Mouse (Mus musculus) telencephalon, adult 2 months (tissue): ENCODE results near the gene Lrmda.
"Not testable (repeated sequence)": the region's sequence is repeated elsewhere in the genome, so short reads cannot be mapped to it uniquely, and the experiment has no call there.

ENCODE experiments used
- DNase-seq: peaks from one replicate; pipeline ENCODE4 v3.0.0-alpha.2; 2011; ENCODE audit warnings: low read depth, low spot score

Gene Lrmda

DNA sequence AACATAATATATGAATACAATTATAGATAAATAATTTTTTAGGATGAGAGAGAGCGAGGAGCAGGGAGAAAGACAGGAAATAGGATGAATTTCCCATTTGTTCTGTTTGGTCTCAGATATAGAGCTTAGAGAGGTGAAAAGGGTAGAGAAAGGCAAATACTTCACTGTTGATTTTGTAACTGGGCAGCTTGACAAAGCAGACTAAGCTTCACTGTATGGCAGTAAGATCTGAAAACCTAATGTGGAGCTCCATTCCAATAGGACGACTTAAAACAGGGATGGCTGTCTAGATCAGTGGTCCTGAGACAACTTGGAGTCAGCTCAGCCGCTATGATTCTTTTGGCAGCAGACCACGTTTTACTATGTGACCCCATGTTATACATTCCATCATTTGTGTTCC is 566.8 kb downstream of the Lrmda start:
- no peak for DNase-seq

DNA sequence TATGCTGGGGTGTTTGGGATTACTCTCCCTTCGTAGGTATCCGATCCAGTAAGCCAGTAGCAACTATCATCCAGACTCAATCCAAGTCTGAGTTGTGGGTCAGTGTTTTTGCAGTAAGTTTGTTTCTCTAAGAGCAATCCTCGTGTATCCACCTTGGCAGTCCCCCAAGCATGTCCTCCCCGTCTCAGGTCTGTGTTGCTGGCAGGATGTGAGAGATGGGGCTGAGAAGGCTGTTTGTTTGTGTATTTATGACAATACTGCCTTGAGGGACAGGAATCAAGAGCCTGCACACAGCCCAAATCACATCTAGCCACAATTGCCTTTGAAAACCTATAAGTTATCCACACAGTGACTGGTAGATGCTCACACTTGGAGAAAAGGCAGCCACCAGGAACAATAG is 567.3 kb downstream of the Lrmda start:
- DNase-seq: no peak

DNA sequence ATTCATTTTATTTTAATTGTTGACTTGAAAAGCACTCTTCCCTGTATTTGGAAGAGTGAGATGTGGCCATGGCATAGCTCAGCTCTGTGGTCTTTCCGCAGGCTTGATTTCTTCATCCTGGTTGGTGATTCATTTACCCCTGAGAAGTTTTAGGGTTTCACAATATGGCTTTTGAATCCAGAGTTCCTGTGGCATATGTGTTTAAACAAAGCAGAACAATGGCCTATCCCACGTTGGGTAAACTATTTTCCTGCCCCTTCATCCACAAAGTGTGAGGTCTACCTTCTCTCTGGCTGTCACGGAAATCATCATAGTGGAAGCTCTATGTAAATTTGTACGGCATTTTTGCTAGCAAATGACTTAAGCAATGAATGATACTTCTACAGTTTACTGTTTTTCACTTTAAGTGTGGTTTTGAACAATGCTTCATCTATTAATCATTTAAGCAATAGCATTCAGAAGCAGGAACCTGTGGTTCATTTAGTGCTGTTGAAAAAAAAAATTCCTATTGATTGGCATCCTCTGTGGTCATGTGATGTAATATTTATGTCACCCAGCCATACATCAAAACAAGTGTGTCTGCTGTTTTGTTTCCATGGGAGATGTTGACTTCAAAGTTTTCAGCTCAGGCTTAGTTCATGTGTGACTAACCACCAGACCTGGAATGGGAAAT is 567.9 kb downstream of the Lrmda start:
- DNase-seq: no peak

DNA sequence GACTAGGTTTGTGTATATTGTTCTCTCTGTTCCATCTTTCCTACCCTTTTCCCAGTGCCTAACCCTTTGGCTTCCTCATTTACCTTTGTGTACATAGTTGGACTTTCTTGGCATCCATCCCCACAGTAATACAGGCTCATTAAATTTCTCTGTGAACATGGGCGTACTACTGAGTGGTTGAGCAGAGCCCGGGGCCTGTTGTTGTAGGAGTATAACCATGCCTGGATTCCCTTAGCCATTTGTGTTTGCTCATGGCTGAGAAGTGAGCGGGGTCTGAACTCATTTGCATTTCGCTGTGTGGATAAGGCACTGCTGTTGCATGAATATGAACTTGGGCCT is 568.4 kb downstream of the Lrmda start:
- no peak for DNase-seq

DNA sequence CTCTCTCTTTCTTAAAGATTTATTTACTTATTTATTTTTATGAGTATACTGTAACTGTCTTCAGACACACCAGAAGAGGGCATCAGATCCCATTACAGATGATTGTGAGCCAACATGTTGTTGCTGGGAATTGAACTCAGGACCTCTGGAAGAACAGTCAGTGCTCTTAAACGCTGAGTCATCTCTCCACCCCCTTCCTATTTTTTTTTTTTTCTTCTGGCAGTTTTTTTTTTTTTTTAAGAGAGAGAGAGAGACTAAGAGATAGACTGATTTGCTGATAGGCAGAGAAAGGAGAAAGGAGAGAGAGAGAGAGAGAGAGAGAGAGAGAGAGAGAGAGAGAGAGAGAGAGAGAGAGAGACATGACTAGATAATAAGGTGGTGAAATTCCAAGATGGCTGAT is 568.9 kb downstream of the Lrmda start:
- DNase-seq: not testable (repeated sequence)

DNA sequence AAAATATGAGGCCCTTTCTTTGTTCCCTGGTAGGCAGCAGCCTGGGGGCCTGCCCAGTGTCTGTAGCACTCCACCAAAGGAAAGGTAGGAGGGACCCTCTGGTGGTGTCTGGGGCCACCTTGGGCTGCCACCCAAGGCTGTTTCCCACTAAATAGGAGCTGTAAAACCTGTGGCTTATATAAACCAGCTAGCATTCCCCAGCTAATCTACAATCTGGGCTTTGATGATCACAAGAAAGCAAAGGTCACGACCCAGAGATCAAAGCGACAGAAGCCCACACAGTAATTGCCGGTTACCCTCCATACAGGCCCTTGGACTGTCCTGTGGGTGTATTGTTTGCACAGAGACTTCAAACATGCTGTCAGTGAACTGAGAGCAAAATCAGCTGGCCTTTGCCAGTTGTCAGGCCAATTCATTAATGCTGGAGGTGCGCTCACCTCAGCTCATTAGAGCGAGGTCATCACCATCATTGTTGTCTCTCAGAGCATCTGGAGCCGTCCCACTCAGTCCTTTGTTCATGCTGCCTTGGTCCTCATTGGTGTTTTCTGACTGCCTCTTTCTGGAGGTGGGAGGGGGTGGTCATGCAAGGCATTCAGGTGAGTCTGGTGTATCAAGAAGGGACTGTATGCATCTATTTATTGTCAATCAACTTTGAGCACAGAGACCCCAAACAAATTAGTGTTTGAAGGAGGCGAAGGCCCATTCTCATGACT is 570.1 kb downstream of the Lrmda start:
- DNase-seq: no peak

DNA sequence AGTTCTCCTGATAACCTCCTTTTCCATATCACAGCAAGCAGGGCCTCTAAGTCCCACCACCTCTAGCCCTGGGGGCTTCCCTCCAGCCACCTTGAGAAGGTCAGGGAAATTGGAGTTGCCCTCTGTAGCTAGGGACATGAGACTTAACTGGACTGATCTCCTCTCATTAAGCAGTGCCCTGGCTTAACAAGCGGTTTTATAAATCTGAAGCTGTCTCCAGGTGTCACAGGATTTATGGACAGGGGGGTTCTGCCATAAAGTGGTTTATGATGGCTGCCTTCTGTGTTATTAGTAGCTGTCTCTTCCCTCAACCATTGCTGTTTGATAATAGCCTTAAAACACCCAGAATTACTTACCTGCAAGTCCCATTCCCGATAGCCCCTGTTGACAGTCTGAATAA is 571.7 kb downstream of the Lrmda start:
- DNase-seq: no peak

DNA sequence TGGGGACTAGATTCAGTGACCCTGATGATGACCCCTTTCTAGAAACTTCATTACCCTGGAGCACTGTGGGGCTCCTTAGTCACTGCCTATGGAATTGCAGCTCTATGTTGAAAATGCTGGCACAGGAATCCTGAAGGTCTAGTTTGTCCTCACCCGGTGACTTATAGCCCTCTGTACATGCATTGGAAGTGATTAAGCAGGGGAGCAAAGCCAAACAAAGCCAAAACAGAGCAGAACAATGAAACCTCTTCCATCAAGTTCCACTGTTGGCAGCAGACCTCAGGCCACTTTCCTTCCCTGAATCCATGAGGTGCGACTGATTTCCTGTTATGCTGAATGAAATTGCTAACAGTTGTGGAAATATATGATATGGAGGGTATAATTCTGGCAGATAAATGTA is 578.0 kb downstream of the Lrmda start:
- DNase-seq: no peak

DNA sequence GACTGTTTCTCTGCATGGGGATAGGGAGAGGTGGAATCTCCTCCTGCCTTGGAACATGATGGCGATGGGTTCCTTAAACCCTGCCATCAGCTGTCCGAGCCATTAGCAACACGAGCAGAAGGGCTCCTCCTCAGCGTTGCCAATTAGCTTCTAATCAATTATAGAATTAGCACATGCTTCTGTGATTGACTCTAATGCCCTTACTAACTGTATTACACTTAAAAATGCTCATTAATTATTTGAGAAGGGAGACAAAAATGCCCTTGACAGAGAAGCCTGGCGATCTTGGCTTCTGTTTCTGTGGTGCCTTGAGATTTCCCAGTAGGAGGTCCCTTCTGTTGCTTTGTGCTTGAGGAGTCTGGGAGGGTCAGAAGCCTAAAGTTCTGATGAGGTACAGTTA is 579.1 kb downstream of the Lrmda start:
- no peak for DNase-seq

DNA sequence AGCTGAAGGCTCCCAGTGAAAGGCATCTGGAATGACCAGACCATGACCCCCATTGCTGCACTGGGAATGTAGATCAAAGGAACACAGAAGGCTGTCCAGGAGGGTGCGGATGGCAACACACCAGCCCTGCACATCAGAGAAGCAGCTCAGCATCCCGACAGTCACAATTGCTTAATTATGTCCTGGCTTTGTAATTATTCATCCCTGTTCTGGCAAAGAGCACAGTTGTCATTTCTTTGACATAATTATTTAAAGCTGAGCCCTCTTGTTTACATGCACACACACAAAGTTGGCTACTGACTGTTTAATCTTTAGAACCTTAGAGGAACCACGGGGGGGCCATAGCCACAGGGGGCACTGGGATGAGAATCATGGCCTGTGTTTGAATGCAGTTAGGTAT is 580.7 kb downstream of the Lrmda start:
- DNase-seq: no peak

DNA sequence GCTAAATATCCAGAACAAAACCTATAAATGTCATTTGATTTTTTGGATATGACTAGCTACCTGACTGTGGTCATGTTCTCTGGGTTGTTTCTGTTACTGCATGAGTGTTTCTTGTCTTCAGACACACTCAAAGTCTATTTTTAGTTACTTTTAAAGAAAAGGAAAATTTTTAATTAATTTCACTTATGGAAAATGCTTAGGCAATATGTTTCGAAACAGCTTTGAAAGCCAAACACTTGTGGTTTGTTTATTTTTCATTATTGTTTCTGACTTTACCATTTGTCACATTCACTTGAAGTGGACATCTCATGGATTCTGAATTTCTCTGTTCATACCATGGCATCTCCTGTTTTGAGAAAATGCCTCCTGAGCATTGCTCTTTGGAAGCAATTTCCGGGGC is 582.8 kb downstream of the Lrmda start:
- DNase-seq: no peak

DNA sequence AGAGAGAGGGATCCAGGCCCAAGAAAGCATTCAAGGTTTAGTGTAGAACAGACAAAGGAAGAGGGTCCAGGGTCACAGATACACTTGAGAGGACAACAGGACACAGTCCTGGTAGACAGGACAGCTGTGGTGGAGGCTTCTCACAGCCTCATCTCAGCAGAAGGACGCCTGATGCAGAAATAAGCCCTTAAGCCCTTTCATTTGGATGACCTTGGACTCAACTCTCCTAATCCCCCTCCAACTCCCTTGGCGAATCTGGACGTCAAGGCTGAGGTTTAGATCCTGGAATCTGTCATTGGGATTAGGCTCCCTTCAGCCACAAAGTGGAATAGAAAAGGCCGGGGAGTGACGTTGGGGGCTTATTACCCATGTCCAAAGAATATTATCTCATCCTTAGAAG is 589.1 kb downstream of the Lrmda start:
- DNase-seq: no peak

DNA sequence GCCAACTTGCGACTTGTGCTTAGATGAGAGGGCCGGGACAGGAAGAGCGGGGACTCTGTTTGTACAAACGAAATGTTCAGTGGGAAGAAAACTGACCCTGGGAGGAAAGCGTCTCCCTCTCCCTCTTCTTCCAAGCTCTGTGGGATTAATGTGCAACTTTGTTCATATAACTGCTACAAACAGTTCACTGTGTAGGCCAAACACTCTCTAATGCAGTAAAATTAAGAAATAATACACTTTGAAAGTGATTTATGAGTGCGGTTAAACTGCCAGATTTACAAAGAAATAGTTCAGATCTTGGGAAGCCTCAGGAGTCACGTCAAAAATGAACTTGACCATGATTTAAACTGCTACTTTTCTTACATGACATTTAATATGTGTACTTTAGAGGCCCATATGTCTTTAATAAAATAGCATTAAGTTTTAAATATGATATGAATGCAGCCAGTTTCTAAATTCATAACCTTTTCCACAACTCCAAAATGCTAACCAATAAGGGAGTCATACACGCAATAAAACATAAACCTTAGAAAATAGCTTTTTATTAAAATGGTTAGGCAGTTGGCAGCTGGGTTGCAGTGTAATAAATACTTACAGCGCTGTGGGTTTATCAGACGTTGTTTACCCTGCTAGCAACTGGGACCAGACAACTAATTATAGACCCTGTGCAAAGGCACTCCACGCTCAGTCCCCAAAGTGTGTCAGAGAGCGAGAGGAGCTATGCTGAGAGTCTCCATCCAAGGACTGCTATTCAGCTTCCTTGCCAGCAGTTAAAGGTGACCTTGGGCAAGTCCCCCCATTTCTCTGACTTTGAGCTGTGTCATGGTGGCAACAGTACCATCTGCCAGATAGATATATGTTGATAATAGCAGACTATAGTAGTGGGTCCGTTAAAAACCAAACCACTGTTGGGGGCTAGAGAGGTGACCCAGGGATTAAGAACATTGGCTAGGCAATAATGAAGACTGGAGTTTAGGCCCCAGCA is 590.0 kb downstream of the Lrmda start:
- no peak for DNase-seq

DNA sequence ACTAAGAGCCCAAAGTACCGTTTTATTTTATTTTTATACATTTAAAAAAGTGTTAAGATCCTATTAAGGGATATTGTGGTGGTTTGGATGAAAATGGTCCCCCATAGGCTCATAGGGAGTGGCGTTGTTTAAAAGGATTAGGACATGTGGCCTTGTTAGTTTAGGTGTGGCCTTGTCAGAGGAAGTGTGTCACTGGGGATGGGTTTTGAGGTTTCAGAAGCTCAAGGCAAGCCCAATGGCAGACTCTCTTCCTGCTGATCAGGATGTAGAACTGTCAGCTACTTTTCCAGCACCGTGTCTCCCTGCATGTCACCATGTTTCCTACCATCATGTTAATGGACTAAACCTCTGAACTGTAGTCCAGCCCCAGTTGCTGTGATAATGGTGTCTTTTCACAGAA is 591.5 kb downstream of the Lrmda start:
- DNase-seq: no peak

DNA sequence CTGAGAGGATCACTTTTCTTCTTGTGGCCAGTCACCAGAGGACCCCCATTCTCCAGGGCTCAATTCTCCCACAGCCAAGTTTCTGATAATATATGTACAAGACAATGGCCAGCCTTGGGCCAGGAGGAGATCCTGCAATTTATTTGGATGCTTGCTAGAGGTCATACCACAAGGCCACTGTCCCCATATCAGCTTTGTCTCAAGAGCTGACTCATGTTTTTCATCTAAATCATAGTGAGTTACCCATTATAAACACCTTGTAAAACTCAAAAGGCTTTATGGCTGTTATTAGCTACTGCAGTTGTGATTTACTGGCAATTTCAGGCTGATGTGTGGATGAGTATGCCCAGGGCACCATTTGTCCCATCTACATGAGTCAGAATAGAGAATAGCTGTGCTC is 600.7 kb downstream of the Lrmda start:
- no peak for DNase-seq

DNA sequence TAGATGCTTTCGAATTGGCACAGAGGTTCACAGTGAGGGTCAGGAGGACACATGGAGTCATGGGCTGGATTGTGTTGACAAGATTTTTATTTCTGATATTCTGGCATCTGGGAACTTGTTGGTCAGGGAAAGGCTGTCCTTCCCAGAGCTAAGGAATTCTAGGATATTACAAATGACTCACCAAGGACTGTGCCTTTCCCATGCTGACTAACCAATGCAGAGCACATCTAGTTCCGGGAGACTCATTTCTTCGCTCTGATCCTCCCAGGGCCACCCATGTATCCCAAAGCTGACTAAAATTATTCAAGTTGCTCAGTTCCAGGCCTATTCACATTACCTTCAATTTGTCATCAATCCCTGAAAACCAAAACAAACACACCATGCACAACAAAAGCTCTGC is 602.4 kb downstream of the Lrmda start:
- DNase-seq: no peak

DNA sequence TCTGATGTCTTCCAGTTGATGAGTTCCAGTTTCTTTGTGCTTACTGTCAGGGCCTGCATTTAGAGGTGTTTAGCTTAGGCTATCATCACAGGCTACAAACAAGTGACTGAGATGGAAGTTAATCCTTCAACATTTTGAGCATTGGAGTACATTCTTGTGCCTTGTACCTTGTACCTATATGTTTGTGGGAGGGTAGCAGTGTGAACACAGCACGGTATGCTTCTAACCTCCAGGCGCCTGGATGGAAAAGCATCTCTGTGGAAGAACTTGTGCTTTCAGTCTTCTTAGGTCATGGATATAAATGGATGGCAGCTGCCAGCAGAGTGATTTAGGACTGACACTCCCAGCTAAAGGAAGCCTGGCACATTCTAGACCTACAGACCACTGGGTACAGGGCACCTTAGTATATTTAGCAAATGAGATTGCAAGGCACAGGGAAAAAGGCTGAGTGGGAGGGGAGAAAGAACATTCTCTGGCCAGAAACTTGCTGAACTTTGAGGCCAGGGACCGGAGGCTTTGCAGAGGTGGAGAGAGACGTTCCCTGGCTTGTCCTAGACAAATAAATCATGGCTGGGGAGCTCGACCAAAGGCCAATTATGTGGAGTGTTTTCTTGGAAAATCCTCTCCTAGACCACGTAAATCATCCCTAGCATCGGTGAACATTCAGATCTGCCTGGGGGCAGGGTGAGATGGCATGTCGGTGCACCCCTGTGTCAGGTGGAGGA is 607.8 kb downstream of the Lrmda start:
- no peak for DNase-seq

DNA sequence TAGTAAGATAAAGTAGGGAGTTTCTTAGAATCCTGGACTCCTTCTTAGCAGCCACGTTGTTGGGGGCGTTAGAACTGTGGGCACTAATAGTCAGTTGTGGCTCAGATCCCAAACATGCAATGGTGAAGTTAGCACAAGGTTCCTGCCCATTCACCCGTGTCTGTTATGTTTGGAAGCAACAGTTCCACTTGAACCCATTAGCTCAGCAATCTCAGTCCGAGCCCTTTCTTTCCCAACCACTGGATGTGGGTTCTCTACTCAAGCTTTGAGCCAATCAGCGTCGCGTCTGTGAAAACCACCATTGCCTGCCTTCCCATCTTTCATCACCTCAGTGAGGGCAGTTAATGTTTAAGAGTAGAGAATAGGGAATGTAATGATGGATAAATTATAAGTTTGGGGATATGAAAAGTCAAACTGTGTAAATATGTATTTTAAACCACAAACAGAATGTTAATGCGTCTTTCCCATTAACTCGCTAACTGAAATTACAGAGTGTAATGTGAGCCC is 610.9 kb downstream of the Lrmda start:
- DNase-seq: no peak

DNA sequence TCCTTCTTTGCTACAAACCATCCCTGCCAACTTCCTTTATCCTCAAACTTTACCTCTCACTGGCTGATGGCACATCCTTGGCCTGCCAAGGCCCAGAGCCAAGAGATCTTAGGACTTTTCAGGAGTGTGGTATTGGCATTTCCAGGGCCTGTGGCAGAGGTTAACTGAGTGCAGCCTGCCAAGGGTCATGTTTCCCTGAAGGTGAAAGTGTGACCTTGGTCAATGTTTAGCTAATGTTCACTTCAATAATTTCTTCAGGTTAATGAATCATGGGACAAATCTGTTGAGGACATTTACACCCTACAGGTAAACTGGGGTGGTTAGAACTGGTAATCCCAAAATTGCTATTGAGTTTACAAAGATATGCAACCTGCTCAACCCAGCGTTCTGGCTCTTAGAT is 614.1 kb downstream of the Lrmda start:
- no peak for DNase-seq

DNA sequence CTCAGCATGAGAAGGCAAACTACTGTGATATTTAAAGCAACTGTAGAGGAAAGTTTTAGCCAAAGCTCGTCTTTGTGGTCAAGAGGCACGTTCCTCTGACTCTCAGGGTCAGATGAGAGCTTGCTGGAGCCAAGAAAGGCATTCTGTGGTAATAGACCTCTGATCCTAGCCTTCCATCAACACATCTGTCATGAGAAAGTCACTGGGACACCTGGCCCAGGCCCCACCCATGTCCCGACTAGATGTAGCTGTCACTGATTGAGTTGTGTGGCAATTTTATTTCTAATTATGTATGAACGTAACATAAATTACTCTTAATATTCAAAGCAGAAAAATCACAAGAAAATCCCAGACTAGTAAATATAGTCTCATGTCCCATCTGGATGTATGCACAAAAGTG is 624.0 kb downstream of the Lrmda start:
- DNase-seq: no peak

DNA sequence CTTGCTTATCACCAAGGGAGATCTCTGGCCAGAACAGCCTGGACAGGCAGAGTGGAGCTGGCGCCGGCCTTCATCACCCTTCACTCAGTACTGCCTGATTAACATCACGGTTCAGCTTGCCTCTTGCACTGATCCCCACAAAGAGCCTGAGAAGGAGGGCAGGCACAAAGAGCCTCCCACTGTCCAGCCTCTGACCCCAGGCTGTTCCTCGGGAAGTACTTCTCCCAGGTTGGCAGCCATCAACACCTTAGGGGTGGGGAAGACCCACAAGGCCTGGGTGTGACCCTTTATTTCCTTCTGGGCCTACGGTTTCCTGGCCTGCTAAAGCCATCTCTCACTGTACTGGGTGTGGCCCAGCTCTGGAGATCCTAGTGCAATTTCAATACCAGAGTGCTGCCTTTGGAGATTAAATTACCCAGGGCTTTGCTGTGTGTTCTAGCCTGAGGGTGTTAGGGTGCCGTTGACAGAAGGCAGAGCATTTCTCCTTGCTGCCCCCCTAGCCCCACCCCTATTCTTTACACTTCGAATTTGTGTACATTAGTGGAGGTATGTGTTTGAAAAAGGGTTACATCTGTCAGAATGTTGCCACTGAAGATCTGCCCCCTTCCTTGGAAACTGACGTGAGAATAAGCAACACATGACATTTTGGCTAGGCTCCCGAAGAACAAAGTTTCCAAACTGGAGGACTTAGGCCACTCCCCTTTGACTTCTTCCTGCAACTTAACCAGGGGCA is 628.5 kb downstream of the Lrmda start:
- DNase-seq: no peak
